Mouse (Mus musculus) bone marrow macrophage, adult 2 months (primary cell): ENCODE data around the gene Gpr132.

Experiments
- CTCF ChIP-seq: IDR thresholded peaks from 2 replicates; pipeline ENCODE4 v1.5.1; 2012; ENCODE audit warnings: low read depth, mild to moderate bottlenecking, low read length, moderate library complexity
- POLR2A ChIP-seq: IDR thresholded peaks from 2 replicates; pipeline ENCODE4 v1.6.1; 2012; ENCODE audit warnings: mild to moderate bottlenecking, low read depth, low read length, borderline replicate concordance

DNA sequence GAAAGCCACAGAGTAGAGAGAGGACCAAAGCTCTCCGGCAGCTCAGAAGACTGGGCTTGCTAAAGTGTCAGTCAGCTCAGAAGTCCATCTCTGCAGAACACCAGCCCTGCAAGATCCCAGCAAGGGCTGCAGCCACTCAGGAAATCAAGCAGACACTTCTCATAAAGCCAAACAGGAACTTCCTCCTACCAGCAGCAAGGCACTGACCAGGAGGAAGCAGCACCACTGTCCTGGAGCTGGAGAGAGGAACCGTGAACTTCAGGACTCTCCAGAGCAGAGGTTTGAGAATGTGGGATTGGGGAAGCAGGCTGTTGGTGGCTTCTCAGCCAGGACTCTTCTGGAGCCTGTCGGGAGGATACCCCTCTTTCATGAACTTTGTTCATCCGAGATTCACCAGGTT is 26.9 kb upstream of the Gpr132 start:
- TF ChIP-seq POLR2A, result no peak
- TF ChIP-seq CTCF, result no peak
